Mouse (Mus musculus): Measurements from ENCODE around the gene Epb41l3. TPM values are rescaled to one million over a fixed set of nuclear protein-coding genes. Genes with fewer than 3 reads are reported as not detected.

Epb41l3 gene
- polyA plus RNA-seq, 1 experiment from 2014 or later = 85.5 TPM

GRCm38 (mm10) chr17:69290272-69290671 lies 214.8 kb downstream of the Epb41l3 start:
- no peaks in the 10 kb centered on the region for H3K4me1 ChIP-seq (replicated peaks; ENCODE audit: control insufficient read depth, insufficient read depth, low read length)
- H3K4me3 ChIP-seq (ENCODE audit: low read depth, low read length) = no peak overlapping the region
- 91% methylated on average over 3 of the region's 3 CpGs for WGBS
- H3K27me3 ChIP-seq (ENCODE audit: control insufficient read depth, insufficient read depth, low read length) = no peaks in the 10 kb centered on the region
- no peaks in the 10 kb centered on the region for H3K9me3 ChIP-seq (ENCODE audit: control insufficient read depth, low read length)
- no peak overlapping the region for H3K9ac ChIP-seq (ENCODE audit: low read depth, low read length)
- DNase-seq (ENCODE audit: low spot score) (no peak), ATAC-seq (ENCODE audit: low FRiP score) (no peak)
- peaks cover 11% of the 10 kb centered on the region; the same call in 1 of the 2 replicates for H3K36me3 ChIP-seq (ENCODE audit: control insufficient read depth, insufficient read depth, low read length)
- no peak overlapping the region for H3K4me2 ChIP-seq (replicated peaks; ENCODE audit: low read depth, low read length)
- no peak overlapping the region for H3K27ac ChIP-seq (ENCODE audit: low read depth, low read length)

- no peak overlapping the region for H3K4me2 ChIP-seq (replicated peaks; ENCODE audit: low read depth, low read length)
- H3K27ac ChIP-seq (ENCODE audit: low read depth, low read length) = no peak overlapping the region
- no peaks in the 10 kb centered on the region for H3K4me1 ChIP-seq (replicated peaks; ENCODE audit: control insufficient read depth, insufficient read depth, low read length)
- H3K9me3 ChIP-seq (ENCODE audit: control insufficient read depth, low read length) = no peaks in the 10 kb centered on the region
- no peaks in the 10 kb centered on the region for H3K27me3 ChIP-seq (ENCODE audit: control insufficient read depth, insufficient read depth, low read length)
- DNase-seq (ENCODE audit: low spot score) (no peak), ATAC-seq (ENCODE audit: low FRiP score) (no peak)
- no peak overlapping the region for H3K9ac ChIP-seq (ENCODE audit: low read depth, low read length)
- WGBS = 95% methylated on average over 4 of the region's 4 CpGs
- H3K4me3 ChIP-seq (ENCODE audit: low read depth, low read length) = no peak overlapping the region
- no peaks in the 10 kb centered on the region for H3K36me3 ChIP-seq (ENCODE audit: control insufficient read depth, insufficient read depth, low read length)
Observed at GRCm38 (mm10) chr17:69301552-69301951, 226.1 kb downstream of the Epb41l3 start.

GRCm38 (mm10) chr17:69303579-69304274 lies 228.2 kb downstream of the Epb41l3 start:
- Histone ChIP-seq H3K27me3 (ENCODE audit: control insufficient read depth, insufficient read depth, low read length) (no peaks in the 10 kb centered on the region), H3K4me2 (replicated peaks; ENCODE audit: low read depth, low read length) (no peak overlapping the region), H3K36me3 (ENCODE audit: control insufficient read depth, insufficient read depth, low read length) (no peaks in the 10 kb centered on the region), H3K9ac (ENCODE audit: low read depth, low read length) (no peak overlapping the region), H3K4me3 (ENCODE audit: low read depth, low read length) (no peak overlapping the region), H3K27ac (ENCODE audit: low read depth, low read length) (no peak overlapping the region), H3K4me1 (replicated peaks; ENCODE audit: control insufficient read depth, insufficient read depth, low read length) (no peaks in the 10 kb centered on the region), H3K9me3 (ENCODE audit: control insufficient read depth, low read length) (no peaks in the 10 kb centered on the region)
- 68% methylated on average over 11 of the region's 11 CpGs for WGBS
- ATAC-seq (ENCODE audit: low FRiP score) (peak; percentile 51; the same call in 1 of the 2 replicates), DNase-seq (ENCODE audit: low spot score) (peak; percentile 19)

GRCm38 (mm10) chr17:69307636-69308035 lies 232.2 kb downstream of the Epb41l3 start:
- Histone ChIP-seq H3K4me1 (replicated peaks; ENCODE audit: control insufficient read depth, insufficient read depth, low read length) (no peaks in the 10 kb centered on the region), H3K9ac (ENCODE audit: low read depth, low read length) (no peak overlapping the region), H3K4me3 (ENCODE audit: low read depth, low read length) (no peak overlapping the region), H3K4me2 (replicated peaks; ENCODE audit: low read depth, low read length) (no peak overlapping the region), H3K36me3 (ENCODE audit: control insufficient read depth, insufficient read depth, low read length) (no peaks in the 10 kb centered on the region), H3K27me3 (ENCODE audit: control insufficient read depth, insufficient read depth, low read length) (no peaks in the 10 kb centered on the region), H3K27ac (ENCODE audit: low read depth, low read length) (no peak overlapping the region), H3K9me3 (ENCODE audit: control insufficient read depth, low read length) (no peaks in the 10 kb centered on the region)
- no peak for ATAC-seq (ENCODE audit: low FRiP score)
- no peak for DNase-seq (ENCODE audit: low spot score)
- 61% methylated on average over 9 of the region's 9 CpGs for WGBS

DNA sequence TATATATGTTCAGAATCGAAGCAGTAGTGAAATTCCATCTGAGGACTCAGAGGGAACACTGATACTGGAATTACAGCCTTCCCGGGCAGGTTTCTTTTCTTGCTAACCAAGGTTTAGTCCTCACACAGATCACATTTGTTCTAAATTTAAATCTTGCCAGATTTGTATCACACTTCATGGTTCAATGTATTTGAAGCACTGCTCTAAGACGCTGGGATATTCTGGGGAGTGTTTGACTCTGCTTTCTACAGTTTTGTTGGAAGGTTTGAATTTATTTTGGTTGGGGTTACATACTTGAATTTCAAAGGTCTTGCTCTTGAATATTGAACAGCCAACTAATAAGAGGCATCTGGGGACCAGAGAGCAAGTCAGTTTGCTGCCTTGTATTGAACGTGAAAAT lies 234.4 kb downstream of the Epb41l3 start:
- 77% methylated on average over 4 of the region's 4 CpGs for WGBS
- ATAC-seq (ENCODE audit: low FRiP score) (no peak), DNase-seq (ENCODE audit: low spot score) (no peak)
- no peak overlapping the region for H3K9ac ChIP-seq (ENCODE audit: low read depth, low read length)
- H3K36me3 ChIP-seq (ENCODE audit: control insufficient read depth, insufficient read depth, low read length) = no peaks in the 10 kb centered on the region
- no peak overlapping the region for H3K27ac ChIP-seq (ENCODE audit: low read depth, low read length)
- no peak overlapping the region for H3K4me3 ChIP-seq (ENCODE audit: low read depth, low read length)
- H3K4me1 ChIP-seq (replicated peaks; ENCODE audit: control insufficient read depth, insufficient read depth, low read length) = no peaks in the 10 kb centered on the region
- H3K9me3 ChIP-seq (ENCODE audit: control insufficient read depth, low read length) = no peaks in the 10 kb centered on the region
- H3K27me3 ChIP-seq (ENCODE audit: control insufficient read depth, insufficient read depth, low read length) = no peaks in the 10 kb centered on the region
- no peak overlapping the region for H3K4me2 ChIP-seq (replicated peaks; ENCODE audit: low read depth, low read length)

DNA sequence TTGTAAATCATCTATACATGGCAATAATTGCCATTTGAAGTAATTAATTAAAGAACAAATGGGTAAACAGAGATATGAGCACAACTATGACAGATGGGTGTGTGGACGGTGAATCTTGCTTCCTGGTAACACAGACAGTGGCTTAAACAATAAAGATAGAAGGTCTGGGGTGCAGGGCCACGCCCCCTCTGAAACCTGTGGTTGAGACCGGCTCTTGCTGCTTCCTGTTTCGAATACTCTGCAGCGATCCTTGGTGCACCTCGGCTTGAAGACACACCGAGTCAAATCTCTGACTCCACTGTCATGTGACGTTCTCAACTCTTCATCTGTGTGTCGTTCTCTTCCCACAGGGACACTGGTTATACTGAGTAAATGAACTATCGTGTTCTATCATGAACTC lies 245.0 kb downstream of the Epb41l3 start:
- Histone ChIP-seq H3K9me3 (ENCODE audit: control insufficient read depth, low read length) (no peaks in the 10 kb centered on the region), H3K36me3 (ENCODE audit: control insufficient read depth, insufficient read depth, low read length) (no peaks in the 10 kb centered on the region), H3K27ac (ENCODE audit: low read depth, low read length) (no peak overlapping the region), H3K9ac (ENCODE audit: low read depth, low read length) (no peak overlapping the region), H3K27me3 (ENCODE audit: control insufficient read depth, insufficient read depth, low read length) (no peaks in the 10 kb centered on the region), H3K4me2 (replicated peaks; ENCODE audit: low read depth, low read length) (no peak overlapping the region), H3K4me3 (ENCODE audit: low read depth, low read length) (no peak overlapping the region), H3K4me1 (replicated peaks; ENCODE audit: control insufficient read depth, insufficient read depth, low read length) (no peaks in the 10 kb centered on the region)
- 89% methylated on average over 10 of the region's 10 CpGs for WGBS
- ATAC-seq (ENCODE audit: low FRiP score) = no peak
- no peak for DNase-seq (ENCODE audit: low spot score)

GRCm38 (mm10) chr17:69322721-69323120 lies 247.2 kb downstream of the Epb41l3 start:
- DNase-seq (ENCODE audit: low spot score) (no peak), ATAC-seq (ENCODE audit: low FRiP score) (no peak)
- H3K36me3 ChIP-seq (ENCODE audit: control insufficient read depth, insufficient read depth, low read length) = no peaks in the 10 kb centered on the region
- H3K9ac ChIP-seq (ENCODE audit: low read depth, low read length) = no peak overlapping the region
- no peak overlapping the region for H3K4me3 ChIP-seq (ENCODE audit: low read depth, low read length)
- no peaks in the 10 kb centered on the region for H3K27me3 ChIP-seq (ENCODE audit: control insufficient read depth, insufficient read depth, low read length)
- H3K9me3 ChIP-seq (ENCODE audit: control insufficient read depth, low read length) = no peaks in the 10 kb centered on the region
- H3K4me1 ChIP-seq (replicated peaks; ENCODE audit: control insufficient read depth, insufficient read depth, low read length) = no peaks in the 10 kb centered on the region
- no peak overlapping the region for H3K4me2 ChIP-seq (replicated peaks; ENCODE audit: low read depth, low read length)
- 92% methylated on average over 2 of the region's 2 CpGs for WGBS
- no peak overlapping the region for H3K27ac ChIP-seq (ENCODE audit: low read depth, low read length)

Other genes with a start within 250 kb of the Epb41l3 start
- 2.0 and 2.2 TPM in 2 replicates for gene Tmem200c, start 249.1 kb upstream of the Epb41l3 start, polyA plus RNA-seq (2014; fragmentation: Nextera tagmentation; extraction: Ambion mirVana)

All from hindbrain, embryonic 11.5 days (tissue).